Mouse (Mus musculus): ENCODE measurements around the gene Vti1a. TPM values are rescaled to one million over a fixed set of nuclear protein-coding genes. Genes with fewer than 3 reads are reported as not detected.

The Vti1a gene
- polyA plus RNA-seq, 1 experiment from 2014 or later, result 19.6 TPM

GRCm38 (mm10) chr19:55290621-55291270 is 25.3 kb upstream of the Vti1a start:
- Histone ChIP-seq H3K27me3 (replicated peaks) (no peaks in the 10 kb centered on the region), H3K4me2 (no peak overlapping the region), H3K36me3 (peaks cover 64% of the 10 kb centered on the region), H3K27ac (ENCODE audit: poor library complexity, severe bottlenecking) (no peak overlapping the region), H3K9me3 (replicated peaks) (no peaks in the 10 kb centered on the region), H3K4me1 (replicated peaks) (no peaks in the 10 kb centered on the region), H3K9ac (no peak overlapping the region), H3K4me3 (no peak overlapping the region)
- 79% methylated on average over 2 of the region's 2 CpGs for WGBS
- no peak for ATAC-seq (ENCODE audit: insufficient number of reproducible peaks, low FRiP score)

- Histone ChIP-seq H3K4me1 (replicated peaks) (no peaks in the 10 kb centered on the region), H3K36me3 (peaks cover 67% of the 10 kb centered on the region), H3K27me3 (replicated peaks) (no peaks in the 10 kb centered on the region), H3K4me3 (no peak overlapping the region), H3K9me3 (replicated peaks) (no peaks in the 10 kb centered on the region), H3K4me2 (no peak overlapping the region), H3K27ac (ENCODE audit: poor library complexity, severe bottlenecking) (no peak overlapping the region), H3K9ac (no peak overlapping the region)
- WGBS, result 87% methylated on average over 2 of the region's 2 CpGs
- no peak for ATAC-seq (ENCODE audit: insufficient number of reproducible peaks, low FRiP score)
Measured at GRCm38 (mm10) chr19:55292210-55292850, 23.8 kb upstream of the Vti1a start.

- Histone ChIP-seq H3K4me2 (no peak overlapping the region), H3K27ac (ENCODE audit: poor library complexity, severe bottlenecking) (no peak overlapping the region), H3K27me3 (replicated peaks) (no peaks in the 10 kb centered on the region), H3K9ac (no peak overlapping the region), H3K4me1 (replicated peaks) (no peaks in the 10 kb centered on the region), H3K36me3 (peaks cover 66% of the 10 kb centered on the region), H3K9me3 (replicated peaks) (no peaks in the 10 kb centered on the region), H3K4me3 (no peak overlapping the region)
- 25% methylated on average over 4 of the region's 4 CpGs for WGBS
- no peak for ATAC-seq (ENCODE audit: insufficient number of reproducible peaks, low FRiP score)
Measured at GRCm38 (mm10) chr19:55293175-55293574, 22.9 kb upstream of the Vti1a start.

DNA sequence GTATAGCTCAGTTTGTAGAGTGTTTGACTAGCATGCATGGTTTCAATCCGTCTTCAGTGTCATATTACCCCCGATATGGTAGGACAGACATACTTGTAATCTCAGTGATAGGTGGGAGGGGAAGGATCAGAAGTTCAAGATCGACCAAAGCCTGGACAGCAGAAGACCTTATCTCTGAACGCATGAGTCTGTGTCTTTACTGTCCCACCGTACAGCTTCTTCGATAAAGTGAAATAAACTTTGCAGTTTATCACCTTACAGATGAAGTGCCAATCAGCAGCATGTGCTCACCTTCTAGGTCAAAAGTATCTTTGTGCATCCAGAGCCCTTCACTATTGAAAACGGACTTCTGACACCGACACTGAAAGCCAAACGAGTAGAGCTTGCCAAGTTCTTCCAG is 21.0 kb upstream of the Vti1a start:
- H3K9me3 ChIP-seq (replicated peaks), result no peaks in the 10 kb centered on the region
- peaks cover 58% of the 10 kb centered on the region for H3K36me3 ChIP-seq
- H3K4me2 ChIP-seq, result no peak overlapping the region
- no peak overlapping the region for H3K4me3 ChIP-seq
- H3K9ac ChIP-seq, result no peak overlapping the region
- no peaks in the 10 kb centered on the region for H3K27me3 ChIP-seq (replicated peaks)
- ATAC-seq (ENCODE audit: insufficient number of reproducible peaks, low FRiP score), result no peak
- WGBS, result 78% methylated on average over 9 of the region's 9 CpGs
- no peak overlapping the region for H3K27ac ChIP-seq (ENCODE audit: poor library complexity, severe bottlenecking)
- no peaks in the 10 kb centered on the region for H3K4me1 ChIP-seq (replicated peaks)

GRCm38 (mm10) chr19:55295556-55295955 is 20.5 kb upstream of the Vti1a start:
- Histone ChIP-seq H3K27ac (ENCODE audit: poor library complexity, severe bottlenecking) (no peak overlapping the region), H3K4me1 (replicated peaks) (no peaks in the 10 kb centered on the region), H3K9me3 (replicated peaks) (no peaks in the 10 kb centered on the region), H3K4me2 (no peak overlapping the region), H3K4me3 (no peak overlapping the region), H3K27me3 (replicated peaks) (no peaks in the 10 kb centered on the region), H3K9ac (no peak overlapping the region), H3K36me3 (peaks cover 54% of the 10 kb centered on the region)
- no peak for ATAC-seq (ENCODE audit: insufficient number of reproducible peaks, low FRiP score)
- 80% methylated on average over 3 of the region's 3 CpGs for WGBS

DNA sequence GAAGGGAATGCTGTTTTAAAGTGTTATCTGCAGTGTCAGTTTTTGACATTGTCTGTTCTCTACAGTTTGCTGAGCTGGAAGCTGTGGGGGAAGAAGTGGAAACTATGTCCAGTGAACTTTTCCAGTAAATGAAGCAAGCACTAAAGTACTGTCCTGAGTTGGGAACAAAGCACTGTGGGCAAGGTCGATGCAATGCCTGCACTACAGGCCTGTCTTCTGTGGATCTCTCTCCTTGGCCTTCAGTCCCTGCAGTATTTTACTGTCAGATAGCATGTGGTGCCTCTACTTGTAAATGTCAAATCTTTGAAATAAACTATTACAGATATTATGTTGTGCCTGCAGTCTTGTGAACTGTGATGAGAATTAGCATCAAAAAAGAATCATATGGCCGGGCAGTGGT is 19.8 kb upstream of the Vti1a start:
- Histone ChIP-seq H3K4me3 (no peak overlapping the region), H3K9ac (no peak overlapping the region), H3K4me1 (replicated peaks) (no peaks in the 10 kb centered on the region), H3K36me3 (peaks cover 53% of the 10 kb centered on the region), H3K4me2 (no peak overlapping the region), H3K9me3 (replicated peaks) (no peaks in the 10 kb centered on the region), H3K27me3 (replicated peaks) (no peaks in the 10 kb centered on the region), H3K27ac (ENCODE audit: poor library complexity, severe bottlenecking) (no peak overlapping the region)
- 85% methylated on average over 2 of the region's 2 CpGs for WGBS
- no peak for ATAC-seq (ENCODE audit: insufficient number of reproducible peaks, low FRiP score)

- H3K9me3 ChIP-seq (replicated peaks), result no peaks in the 10 kb centered on the region
- H3K4me2 ChIP-seq, result no peak overlapping the region
- 91% methylated on average over 2 of the region's 2 CpGs for WGBS
- H3K27me3 ChIP-seq (replicated peaks), result no peaks in the 10 kb centered on the region
- H3K27ac ChIP-seq (ENCODE audit: poor library complexity, severe bottlenecking), result no peak overlapping the region
- no peaks in the 10 kb centered on the region for H3K4me1 ChIP-seq (replicated peaks)
- ATAC-seq (ENCODE audit: insufficient number of reproducible peaks, low FRiP score), result no peak
- no peak overlapping the region for H3K9ac ChIP-seq
- H3K4me3 ChIP-seq, result no peak overlapping the region
- H3K36me3 ChIP-seq, result peaks cover 58% of the 10 kb centered on the region
Measured at GRCm38 (mm10) chr19:55297489-55297888, 18.6 kb upstream of the Vti1a start.

GRCm38 (mm10) chr19:55297961-55298360 is 18.1 kb upstream of the Vti1a start:
- no peak overlapping the region for H3K4me3 ChIP-seq
- ATAC-seq (ENCODE audit: insufficient number of reproducible peaks, low FRiP score), result no peak
- no peak overlapping the region for H3K4me2 ChIP-seq
- H3K9ac ChIP-seq, result no peak overlapping the region
- no peaks in the 10 kb centered on the region for H3K4me1 ChIP-seq (replicated peaks)
- H3K9me3 ChIP-seq (replicated peaks), result no peaks in the 10 kb centered on the region
- no peak overlapping the region for H3K27ac ChIP-seq (ENCODE audit: poor library complexity, severe bottlenecking)
- 76% methylated on average over 5 of the region's 5 CpGs for WGBS
- no peaks in the 10 kb centered on the region for H3K27me3 ChIP-seq (replicated peaks)
- H3K36me3 ChIP-seq, result peaks cover 62% of the 10 kb centered on the region

DNA sequence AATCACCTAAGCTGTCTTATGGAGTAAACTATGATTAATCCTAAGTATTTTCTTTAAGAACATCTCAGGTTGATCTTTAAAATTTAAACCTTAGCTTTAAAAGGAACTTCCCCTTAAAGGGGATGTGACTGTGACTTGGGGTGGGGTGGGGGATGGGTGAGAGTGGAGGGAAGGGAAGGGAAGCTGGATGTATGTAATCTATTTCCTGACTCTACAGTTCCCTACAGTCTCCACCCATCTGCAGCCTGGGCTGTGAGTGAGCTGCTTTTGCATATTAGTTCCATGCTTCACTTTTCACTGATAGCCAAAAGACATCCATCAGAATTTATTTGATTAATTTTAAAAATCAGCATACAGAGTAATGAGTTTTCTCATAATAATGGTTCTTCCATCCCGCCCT is 16.7 kb upstream of the Vti1a start:
- H3K36me3 ChIP-seq, result peaks cover 70% of the 10 kb centered on the region
- H3K4me1 ChIP-seq (replicated peaks), result no peaks in the 10 kb centered on the region
- H3K4me2 ChIP-seq, result no peak overlapping the region
- H3K9ac ChIP-seq, result no peak overlapping the region
- no peak overlapping the region for H3K4me3 ChIP-seq
- WGBS, result 88% methylated on average over 1 of the region's 1 CpGs
- H3K27ac ChIP-seq (ENCODE audit: poor library complexity, severe bottlenecking), result no peak overlapping the region
- no peaks in the 10 kb centered on the region for H3K9me3 ChIP-seq (replicated peaks)
- no peak for ATAC-seq (ENCODE audit: insufficient number of reproducible peaks, low FRiP score)
- no peaks in the 10 kb centered on the region for H3K27me3 ChIP-seq (replicated peaks)

DNA sequence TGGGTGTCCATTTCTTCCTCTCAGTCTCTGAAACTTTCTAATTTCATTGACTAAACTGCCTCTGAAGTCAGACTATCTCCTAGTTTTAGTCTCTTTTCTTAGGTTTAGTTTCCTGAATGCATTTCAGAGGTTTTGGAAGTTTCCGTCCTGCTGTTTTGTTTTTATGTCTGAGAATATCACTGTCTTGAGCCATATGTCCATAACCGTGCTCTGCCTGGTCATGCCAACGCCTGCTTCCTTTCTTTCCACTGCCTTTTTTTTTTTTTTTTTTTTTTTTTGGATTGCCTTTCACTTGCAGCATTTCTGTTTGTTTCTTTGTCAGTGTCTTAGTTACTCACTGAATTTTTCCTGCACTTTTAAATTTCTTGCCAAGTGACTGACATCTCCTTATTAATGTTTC is 15.6 kb upstream of the Vti1a start:
- no peak overlapping the region for H3K9ac ChIP-seq
- ATAC-seq (ENCODE audit: insufficient number of reproducible peaks, low FRiP score), result no peak

GRCm38 (mm10) chr19:55305024-55305423 is 11.1 kb upstream of the Vti1a start:
- Histone ChIP-seq H3K27ac (ENCODE audit: poor library complexity, severe bottlenecking) (no peak overlapping the region), H3K9ac (no peak overlapping the region), H3K4me3 (no peak overlapping the region), H3K36me3 (peaks cover 66% of the 10 kb centered on the region), H3K4me2 (no peak overlapping the region), H3K4me1 (replicated peaks) (no peaks in the 10 kb centered on the region), H3K9me3 (replicated peaks) (no peaks in the 10 kb centered on the region), H3K27me3 (replicated peaks) (no peaks in the 10 kb centered on the region)
- ATAC-seq (ENCODE audit: insufficient number of reproducible peaks, low FRiP score), result no peak

More for the DNA sequence above, 15.6 kb upstream of the Vti1a start:
- WGBS, result 64% methylated on average over 3 of the region's 3 CpGs
- Histone ChIP-seq H3K27me3 (replicated peaks) (no peaks in the 10 kb centered on the region), H3K27ac (ENCODE audit: poor library complexity, severe bottlenecking) (no peak overlapping the region), H3K4me1 (replicated peaks) (no peaks in the 10 kb centered on the region), H3K36me3 (peaks cover 62% of the 10 kb centered on the region), H3K4me3 (no peak overlapping the region), H3K9me3 (replicated peaks) (no peaks in the 10 kb centered on the region), H3K4me2 (no peak overlapping the region)

- ATAC-seq (ENCODE audit: insufficient number of reproducible peaks, low FRiP score), result no peak
- Histone ChIP-seq H3K9me3 (replicated peaks) (no peaks in the 10 kb centered on the region), H3K27me3 (replicated peaks) (no peaks in the 10 kb centered on the region), H3K4me3 (no peak overlapping the region), H3K9ac (no peak overlapping the region), H3K36me3 (peaks cover 45% of the 10 kb centered on the region), H3K4me2 (no peak overlapping the region), H3K27ac (ENCODE audit: poor library complexity, severe bottlenecking) (no peak overlapping the region), H3K4me1 (replicated peaks) (peaks cover 20% of the 10 kb centered on the region)
- WGBS, result 86% methylated on average over 8 of the region's 8 CpGs
Measured at GRCm38 (mm10) chr19:55311874-55312273, 4.2 kb upstream of the Vti1a start.
